Mouse (Mus musculus) c-Kit-negative CD71-positive TER-119-positive erythroid progenitor cells, embryonic 14.5 days (primary cell): Measurements from ENCODE around the gene Zfp770.
"Not testable (repeated sequence)": the region's sequence is repeated elsewhere in the genome, so short reads cannot be mapped to it uniquely, and the experiment has no call there.

Source experiments
- DNase-seq: peaks from one replicate; pipeline ENCODE4 v3.0.0-alpha.2; 2013; ENCODE audit warnings: low read depth, low spot score

Gene Zfp770

DNA sequence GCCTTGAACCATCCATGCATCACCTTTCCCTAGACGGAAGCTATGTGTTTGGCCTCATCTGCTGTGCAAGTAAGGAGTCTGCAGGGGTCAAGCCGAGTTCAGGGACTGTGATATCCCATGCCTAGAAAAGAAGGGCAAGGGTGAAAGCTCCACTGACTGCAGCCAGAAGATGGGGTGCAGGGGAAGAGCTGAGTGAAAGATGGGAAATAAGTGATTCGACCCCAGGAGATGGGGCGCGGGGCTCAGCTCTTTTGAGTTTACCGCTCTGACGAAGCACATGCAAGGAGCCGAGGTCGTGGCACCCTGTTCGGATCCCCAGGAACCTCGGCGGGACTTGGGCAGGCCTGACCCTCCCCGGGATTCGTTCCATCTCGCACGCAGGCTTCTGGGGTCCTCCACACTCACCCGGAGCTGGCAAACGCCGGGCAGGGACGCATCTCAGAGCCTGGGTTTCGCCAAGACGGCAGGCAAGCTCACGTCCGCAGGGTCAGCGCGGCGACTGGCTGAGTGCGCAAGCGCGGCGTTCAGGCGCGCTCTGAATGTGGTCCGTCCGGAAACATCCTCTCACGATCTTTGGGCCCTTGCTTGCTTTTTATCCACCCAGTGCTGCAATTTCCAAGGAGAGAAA lies at the start of gene Zfp770:
Gene Zfp770, minus strand, starts transcription at position 538 of the 628 bp plus-strand sequence.
- peak; percentile 57 for DNase-seq

DNA sequence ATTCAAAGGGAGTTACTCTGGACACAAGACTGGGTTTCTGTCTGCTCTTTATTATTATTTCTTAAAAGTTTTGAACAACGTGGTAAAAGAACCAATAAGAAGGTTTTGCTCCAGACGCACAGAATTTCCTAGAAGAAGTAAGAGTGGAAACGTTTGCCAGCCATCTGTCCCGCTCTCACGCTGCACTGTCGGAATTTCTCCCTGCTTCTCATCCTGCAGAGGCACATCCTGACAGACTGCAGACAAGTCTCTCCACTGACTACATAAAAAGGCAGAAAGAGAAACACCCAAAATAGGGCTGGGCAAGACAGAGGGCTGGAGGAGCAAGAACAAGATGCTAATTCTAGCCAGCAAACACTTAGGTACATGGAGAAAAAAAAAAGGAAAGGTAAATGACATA lies 48.2 kb upstream of the Zfp770 start:
- DNase-seq, result no peak

DNA sequence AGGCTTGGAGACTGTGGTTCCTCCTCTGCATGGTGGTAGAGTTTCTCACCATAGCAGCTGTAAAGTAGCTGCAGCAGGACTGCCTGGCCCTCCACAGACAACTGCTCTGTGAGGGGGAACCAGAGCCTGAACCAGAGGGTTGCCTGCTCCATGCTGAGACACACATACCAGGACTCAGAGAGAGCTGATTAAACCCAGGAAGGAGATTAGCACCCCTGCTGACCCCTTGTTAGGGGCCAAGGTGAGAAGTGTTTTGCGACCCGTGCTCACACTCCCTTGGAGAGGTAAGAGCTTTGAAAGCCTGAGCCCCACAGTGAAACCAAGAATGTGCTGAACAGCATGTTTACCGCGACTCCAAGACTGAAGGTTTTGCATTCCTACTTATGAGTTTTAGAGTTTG lies 36.4 kb upstream of the Zfp770 start:
- no peak for DNase-seq

DNA sequence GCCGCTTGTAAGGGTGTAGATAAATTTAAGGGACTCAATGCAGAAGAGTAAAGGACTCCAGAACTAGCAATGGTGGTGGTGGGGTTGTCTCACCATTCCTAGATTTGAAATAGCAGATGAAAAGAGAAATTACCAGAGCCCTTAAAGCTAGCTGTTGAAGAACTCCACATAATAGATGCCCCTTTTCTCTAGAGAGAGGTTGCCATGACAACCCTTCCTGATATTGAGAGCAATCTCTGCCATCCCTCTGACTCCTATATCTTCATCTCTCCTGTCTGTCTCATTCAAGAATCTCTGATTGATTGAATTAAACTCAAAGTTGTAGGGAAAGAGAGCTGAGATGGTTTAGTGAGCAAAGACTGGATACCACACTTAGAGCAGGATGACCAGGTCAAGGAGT lies 35.3 kb upstream of the Zfp770 start:
- no peak for DNase-seq

DNA sequence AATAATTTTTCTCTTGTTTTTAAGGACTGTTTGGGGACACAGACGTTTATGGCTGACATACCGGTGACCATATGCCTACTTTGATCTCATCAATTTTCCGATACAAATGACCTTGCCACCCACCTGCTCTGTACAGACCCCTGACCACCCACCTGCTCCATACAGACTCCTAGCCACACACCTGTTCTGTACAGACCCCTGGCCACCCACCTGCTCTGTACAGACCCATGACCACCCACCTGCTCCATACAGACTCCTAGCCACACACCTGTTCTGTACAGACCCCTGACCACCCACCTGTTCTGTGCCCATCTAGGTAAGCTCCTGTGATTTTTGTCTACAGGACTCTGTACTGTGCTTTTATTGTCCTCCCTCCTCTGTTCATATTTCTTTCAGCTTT lies 34.3 kb upstream of the Zfp770 start:
- DNase-seq, result no peak

DNA sequence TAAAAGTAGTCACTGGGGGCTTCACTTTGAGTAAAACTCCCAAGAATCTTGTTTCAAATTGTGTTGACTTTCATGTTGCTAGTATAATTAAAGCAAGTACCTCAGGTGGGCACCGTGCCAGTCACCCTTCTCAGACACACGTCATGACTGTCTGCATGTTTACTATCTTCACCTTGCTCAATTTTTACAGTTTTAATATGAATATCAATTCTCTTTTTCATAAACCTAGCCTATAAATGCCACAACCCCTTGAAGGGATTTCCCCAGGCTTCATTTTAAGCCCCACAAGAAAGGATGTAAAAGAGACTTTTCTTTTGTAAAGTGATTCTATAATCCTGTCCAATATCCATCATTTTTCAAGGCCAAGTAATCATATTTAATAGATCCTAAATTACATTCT lies 30.0 kb upstream of the Zfp770 start:
- no peak for DNase-seq

DNA sequence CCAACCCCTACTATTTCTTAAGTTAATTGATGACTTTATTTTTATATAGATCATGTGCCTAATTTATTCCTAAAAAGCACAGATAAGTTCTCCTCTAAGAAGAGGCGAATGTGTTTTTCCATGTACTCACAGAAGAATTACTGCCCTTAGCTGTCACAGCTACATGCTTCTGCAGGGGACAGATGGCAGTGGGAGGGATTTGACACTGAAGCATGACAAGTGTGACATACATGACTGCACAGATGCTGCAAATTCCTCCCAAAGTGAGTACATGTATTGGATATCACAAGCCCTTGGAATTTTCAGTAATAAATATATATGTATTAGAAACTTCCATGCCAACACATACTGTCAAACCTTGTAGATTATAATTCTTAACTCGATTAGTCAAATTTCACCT lies 27.4 kb upstream of the Zfp770 start:
- DNase-seq, result no peak

DNA sequence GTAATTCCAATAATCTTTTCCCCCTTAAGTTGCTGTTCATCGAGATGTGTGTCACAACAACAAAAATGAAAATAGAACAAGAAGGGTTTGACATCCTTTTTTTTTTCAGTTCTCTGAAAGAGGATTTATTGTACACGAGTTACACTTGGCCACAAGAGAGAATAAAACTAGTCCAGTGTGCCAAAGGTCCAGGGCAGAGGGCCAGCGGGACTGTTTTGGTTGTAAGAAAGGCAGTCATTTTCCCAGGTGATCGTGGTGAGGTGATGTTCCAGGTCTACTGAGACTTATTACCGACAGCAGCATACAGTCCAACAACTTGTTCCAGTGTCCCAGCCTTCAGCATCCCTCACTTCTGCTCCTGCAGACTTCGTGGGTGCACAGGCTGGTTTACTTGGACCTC lies 3.8 kb upstream of the Zfp770 start:
- DNase-seq, result no peak

DNA sequence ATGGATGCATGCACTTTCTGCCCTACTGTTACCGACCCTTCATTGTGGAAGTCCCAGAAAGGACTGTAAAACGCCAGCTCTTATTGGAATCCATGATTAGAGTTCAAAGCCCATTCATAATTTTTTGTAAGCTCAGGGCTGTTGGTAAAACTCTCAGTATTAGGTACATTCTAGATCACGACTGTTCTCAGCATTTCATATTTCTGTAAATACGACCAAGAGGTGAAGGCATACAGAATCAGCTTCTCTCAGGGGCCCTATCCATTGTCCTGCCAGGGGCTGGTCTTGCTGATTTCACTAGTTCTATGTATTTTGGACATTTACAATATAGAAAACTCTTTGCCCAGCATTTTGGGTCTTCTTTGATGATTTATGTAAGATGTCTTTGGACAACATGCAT lies 305 bp upstream of the Zfp770 start:
- no peak for DNase-seq

DNA sequence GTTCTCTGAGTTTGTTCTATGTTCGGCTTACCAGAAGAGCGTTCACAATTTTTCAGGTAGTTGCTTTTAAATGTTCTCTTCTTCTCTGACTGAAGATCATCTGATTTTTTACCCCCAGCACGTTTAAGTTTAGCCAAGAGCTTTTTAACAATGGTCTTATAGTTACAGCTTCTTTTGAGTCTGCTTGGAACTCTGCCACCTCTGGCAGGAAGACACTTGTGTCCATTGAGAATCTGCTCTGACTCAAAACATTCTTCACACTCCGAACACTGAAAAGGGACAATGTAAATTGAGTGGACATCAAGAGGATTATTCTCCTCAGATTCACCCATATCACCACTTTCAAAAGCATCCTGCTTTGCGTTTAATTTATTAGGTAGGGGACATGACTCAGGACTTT lies 4.8 kb downstream of the Zfp770 start:
- DNase-seq, result no peak

DNA sequence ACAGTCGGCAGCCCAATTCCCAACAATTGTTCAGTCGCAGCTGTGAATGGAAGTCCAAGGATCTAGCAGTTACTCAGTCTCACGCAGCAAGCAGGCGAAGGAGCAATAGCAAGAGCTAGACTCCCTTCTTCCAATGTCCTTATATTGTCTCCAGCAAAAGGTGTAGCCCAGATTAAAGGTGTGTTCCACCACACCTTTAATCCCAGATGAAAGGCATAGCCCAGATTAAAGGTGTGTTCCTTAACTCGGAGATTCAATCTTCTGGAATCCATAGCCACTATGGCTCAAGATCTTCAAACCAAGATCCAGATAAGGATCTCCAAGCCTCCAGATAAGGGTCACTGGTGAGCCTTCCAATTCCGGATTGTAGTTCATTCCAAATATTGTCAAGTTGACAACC lies 14.3 kb downstream of the Zfp770 start, which contains the start of gene Aqr:
Gene Aqr, minus strand, starts transcription at position 101 of the 400 bp plus-strand sequence.
- not testable (repeated sequence) for DNase-seq

DNA sequence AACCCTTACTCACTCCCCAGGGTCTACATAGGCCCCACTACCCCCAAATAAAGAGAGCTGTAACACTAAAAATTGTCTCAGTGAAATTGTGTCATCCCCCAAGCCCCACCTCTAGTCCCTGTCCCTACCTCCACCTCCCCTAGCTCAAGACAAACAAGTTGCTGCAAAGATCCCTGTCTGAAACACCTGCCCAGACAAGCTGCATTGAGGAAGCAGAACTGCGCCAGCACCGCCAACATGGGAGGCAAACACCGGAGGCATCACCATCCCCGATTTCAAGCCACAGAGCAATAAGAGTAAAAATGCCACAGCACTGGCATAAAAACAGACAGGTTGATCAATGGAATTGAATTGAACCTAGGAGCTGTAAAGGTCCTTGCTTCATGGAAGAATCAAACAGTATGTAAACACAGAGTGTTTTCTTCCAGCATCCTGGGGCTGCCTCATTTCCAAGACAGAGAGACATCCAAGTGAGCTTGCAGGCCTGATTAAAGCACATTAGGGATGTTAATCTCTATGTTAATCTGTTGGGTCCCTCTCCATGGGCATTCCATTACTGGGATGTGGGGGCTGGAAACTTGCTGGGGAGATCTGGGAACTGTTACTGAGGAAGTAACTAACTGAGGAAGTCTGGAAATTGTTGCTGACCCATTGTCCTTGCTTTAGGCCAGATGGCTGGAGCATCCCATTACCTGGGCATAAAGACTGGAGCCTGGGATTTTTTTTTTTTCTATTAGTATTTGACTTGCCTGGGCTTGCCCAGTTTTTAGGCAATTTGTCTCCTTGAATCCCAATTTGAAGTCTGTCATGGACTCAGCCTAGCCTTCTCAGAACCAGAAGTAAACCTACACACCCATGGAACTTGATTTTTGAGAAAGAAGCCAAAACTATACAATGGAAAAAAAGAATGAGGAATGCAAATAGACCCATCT lies 23.2 kb downstream of the Zfp770 start:
- no peak for DNase-seq

DNA sequence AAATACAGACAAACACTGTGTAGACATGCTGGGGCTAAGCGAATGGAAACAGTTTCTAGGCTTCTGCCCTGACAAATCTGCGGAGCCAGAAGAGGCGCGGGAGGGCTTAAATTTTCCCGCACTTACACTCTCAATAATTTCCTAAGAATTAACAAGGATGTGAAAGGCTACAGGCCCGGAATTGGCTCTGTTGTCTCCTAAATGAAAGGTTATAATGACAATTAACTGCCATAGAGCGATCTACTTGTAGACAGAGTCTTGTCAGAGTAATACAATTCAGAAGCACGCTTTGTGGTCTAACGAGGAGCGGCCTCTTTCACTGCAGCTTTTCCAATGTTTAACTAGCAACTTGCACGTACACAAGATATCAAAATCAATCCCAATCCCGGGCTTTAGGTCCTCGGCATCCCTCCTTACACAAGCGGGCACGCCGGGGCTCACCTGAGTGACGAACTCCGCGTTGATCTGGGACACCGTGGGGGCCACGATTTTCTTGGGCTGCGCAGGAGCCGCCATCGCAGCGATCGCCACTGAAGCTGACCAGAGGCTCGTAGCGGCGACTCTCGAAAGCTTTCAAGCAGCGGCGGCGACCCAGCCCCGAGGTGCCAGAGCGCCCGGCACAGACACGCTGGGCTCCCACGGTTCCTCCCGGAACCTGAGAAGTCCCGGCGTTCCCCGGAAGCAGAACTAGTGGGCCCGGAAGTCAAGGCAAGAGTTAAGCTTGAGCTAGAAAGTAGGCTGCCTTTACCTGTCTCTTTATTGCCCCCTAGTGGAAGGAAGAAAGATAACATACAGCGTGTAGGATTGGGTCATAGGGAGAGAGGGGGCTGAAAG lies 26.4 kb downstream of the Zfp770 start:
- peak; percentile 68 for DNase-seq

DNA sequence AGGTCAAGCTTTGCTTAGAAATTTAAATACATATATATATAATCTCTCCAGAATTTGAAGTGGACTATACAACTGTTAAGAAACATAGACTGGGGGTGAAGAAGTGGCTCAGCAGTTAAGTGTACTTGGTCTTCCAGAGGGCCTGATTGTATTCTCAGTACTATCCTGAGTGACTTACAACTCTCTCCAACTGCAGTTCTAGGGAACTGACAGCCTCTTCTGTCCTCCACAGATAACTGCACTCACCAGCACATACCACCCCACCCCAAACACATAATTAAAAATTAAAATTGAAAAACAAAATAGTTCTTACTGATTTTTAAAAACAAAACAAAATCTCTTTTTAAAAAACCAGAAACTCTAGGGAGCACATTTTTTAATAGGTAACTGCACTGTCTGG lies 28.0 kb downstream of the Zfp770 start:
- no peak for DNase-seq

DNA sequence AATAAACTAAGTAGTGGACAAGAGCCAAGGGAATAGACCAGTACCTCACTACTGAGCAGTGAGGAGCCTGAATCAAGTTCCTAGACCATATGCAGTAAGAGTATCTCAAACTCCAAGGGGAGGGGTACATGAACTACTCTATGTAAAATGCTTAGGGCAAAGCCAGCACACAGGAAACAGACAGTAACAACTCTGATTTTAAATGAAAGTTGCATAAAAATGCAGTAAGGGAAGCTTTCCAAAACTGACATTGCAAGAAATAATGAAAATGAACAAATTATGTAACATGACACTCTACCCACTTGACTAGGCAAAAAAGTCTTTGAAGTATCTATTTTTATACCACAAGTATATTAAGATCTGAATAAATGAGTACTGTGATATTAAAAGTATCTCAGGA lies 33.4 kb downstream of the Zfp770 start:
- DNase-seq, result no peak

DNA sequence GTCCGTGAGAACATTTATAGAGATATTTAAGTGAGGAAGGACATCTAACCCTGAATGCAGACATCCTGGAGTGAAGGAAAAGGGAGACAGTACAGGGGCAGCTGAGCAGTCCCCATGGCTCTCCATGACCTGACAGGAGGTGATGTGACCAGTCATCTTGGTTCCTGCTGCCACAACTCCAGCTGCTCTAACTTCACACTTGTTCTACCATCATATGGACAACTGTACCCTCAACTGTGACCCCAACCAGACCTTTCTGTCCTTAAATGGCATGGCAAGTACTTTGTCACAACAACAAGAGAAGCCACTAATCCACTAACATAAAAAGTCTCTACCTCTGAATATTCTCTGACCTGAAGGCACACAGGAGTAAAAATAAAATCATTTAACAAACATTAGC lies 39.3 kb downstream of the Zfp770 start:
- no peak for DNase-seq

DNA sequence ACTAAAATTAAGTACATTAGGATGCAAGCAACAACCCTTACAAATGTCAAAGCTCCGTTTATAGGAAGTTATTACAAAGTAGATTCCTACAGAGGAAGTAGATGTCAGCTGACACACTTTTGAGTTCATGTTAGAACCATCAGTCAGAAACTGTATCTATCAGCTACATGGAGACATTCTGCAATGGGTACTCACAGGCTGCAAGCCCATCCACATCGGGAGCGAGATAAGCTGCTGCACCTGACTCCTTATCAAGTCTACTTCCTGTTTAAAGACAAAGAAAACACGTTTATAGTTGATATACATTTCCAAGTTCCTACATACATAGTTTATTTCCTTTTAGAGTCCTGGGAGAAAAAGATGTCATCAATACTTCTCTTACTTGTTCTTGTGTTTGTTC lies 43.9 kb downstream of the Zfp770 start:
- DNase-seq, result no peak

DNA sequence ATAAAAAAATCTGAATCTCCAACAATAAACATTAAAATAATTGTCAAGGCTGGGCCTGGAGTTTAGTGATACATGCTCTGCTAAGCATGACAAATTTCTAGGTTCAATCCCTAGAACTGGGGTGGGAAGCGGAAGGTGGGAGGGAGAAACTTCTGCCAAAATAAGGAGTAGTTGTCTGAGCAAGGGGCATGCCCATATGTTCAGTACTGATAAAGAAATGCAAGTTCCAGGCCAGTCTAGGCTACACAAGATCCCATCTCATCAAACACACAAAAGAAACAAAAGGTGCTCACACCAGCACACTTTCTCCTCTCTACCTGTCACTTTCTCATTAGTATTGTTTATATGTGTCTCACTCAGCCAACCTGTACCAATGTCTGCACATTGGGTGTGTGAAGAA lies 44.6 kb downstream of the Zfp770 start:
- no peak for DNase-seq

DNA sequence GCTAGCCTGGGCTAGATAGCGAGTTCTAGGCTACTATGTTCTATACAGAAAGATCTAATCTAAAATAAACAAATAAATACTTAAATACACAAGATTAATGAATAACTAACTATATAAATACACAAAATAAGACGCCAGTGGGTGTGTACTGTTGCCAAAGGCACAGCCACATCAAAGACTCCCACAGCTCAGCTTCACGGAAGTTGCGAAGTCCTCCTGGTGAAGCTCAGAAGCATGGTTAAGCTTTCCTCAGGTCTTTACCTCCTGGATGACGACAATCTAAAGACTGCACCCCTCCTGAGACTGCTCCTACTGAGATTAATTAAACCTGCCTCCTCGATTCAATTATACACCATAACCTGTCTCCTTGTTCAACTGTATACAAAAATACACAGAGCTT lies 48.0 kb downstream of the Zfp770 start:
- DNase-seq, result no peak

DNA sequence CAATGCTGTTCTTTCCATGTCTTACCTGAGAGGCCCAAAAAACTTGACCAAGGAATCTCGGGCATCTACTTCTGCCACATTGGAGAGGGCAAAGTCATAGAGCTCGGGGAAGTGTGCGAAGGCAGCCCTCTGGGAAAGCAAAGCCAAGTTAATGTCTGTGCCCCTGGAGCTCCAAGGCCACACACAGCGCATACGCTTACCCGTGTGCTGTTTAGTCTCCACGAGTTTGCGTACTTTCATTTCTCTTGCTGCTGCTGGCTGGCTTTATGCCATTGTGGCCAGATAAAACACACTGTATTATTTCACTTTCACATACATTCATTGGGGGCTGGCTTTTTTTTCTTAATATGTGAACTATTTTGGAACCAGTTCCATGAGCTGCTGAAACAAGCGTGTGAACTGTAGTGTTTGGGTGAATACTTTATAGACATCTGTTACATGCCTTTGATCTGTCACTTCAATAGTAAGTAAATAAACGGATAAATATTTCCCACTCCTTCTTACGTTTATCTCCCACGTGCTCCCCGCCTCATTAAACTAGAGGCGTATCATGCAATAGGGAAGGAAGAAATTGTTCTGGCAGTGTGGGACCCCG lies 54.3 kb downstream of the Zfp770 start:
- no peak for DNase-seq

DNA sequence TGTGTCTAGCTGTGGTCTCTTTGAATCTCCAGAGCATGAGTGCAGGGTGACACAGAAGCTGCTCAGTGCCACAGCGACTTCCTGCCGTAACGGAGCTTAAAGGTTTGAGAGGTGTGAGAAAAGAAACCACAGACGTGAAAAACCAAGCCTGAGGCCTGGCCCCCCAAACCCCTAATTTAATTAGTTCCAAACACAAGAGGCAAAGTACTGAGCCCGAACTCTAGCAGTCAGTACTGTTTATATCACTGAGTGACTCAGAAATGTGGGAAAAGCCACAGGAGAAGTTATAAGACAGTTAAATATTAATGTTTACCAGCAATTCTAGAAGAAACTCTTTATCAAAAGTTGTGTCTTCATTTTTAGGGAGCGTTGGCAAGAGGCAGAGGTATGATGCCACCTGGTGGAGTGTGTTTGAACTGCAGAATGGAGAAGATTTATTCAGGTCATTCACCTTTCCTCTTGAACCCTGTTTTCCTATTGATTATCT lies 55.9 kb downstream of the Zfp770 start:
- peak; percentile 12 for DNase-seq

DNA sequence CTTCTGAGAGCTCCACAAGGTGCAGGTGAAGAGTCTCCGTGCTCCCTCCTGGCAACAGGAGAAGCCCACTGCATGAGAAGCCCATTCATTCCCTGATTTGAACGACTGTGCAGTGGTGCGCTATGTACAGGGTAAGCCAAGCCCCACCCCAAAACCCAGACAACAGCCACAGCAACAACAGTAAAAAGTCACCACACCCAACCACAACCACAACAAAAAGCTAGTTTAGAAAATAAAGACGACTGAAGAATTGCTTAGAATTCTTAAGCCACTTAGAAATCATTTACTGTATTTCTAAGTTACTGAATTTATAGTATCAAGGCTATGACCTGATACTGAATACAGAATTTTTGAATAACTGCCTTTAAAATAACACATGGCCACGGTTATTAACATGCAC lies 56.4 kb downstream of the Zfp770 start:
- DNase-seq, result no peak
